In genomic region chr1:58562455-58562854, GRCm38 (mm10) we compare ENCODE assay signal across 7 mouse cellular contexts. TPM values are rescaled to one million over a fixed set of nuclear protein-coding genes. Genes with fewer than 3 reads are reported as not detected.
DNase-seq lines count a peak whose midpoint lies in the region; ATAC-seq and TF ChIP-seq lines count a peak whose summit lies in the region.

No protein-coding gene starts in this region.

- no peaks in the 10 kb centered on the region for H3K4me1 ChIP-seq in stomach, postnatal 0 days (replicated peaks; ENCODE audit: control insufficient read depth, insufficient read depth)

- no peak for ATAC-seq in stomach, postnatal 0 days (ENCODE audit: low FRiP score, low TSS enrichment)

- no peak overlapping the region for H3K4me3 ChIP-seq in stomach, postnatal 0 days (ENCODE audit: low read depth, low read length)

- no peaks in the 10 kb centered on the region for H3K9me3 ChIP-seq in stomach, postnatal 0 days (ENCODE audit: control insufficient read depth, low read length)

- WGBS in stomach, postnatal 0 days = 81% methylated on average over 1 of the region's 1 CpGs

- no peak for TF ChIP-seq EP300 in stomach, postnatal 0 days (optimal IDR thresholded peaks at IDR 0.05)

- intact Hi-C loops in left cerebral cortex, postnatal 14 days (cut with DNase I) = no loop called here

- H3K27me3 ChIP-seq in stomach, postnatal 0 days (ENCODE audit: control insufficient read depth, insufficient read depth, low read length) = no peaks in the 10 kb centered on the region

- no peak overlapping the region for H3K27ac ChIP-seq in stomach, postnatal 0 days (replicated peaks)

- TF ChIP-seq CTCF in stomach, postnatal 0 days (IDR thresholded peaks at IDR 0.05; ENCODE audit: low read depth) = peak; percentile 67

- H3K9ac ChIP-seq in stomach, postnatal 0 days (ENCODE audit: low read length) = no peak overlapping the region

- H3K36me3 ChIP-seq in stomach, postnatal 0 days (ENCODE audit: control insufficient read depth, insufficient read depth, low read length) = no peaks in the 10 kb centered on the region

- H3K4me2 ChIP-seq in stomach, postnatal 0 days (replicated peaks; ENCODE audit: low read depth) = no peak overlapping the region

- DNase-seq in left cerebral cortex, postnatal 14 days (ENCODE audit: low spot score in 2 of 2) = peak; percentile 31 to 56
- no peak for DNase-seq in left cerebral cortex, adult 11 months (ENCODE audit: low spot score)
- DNase-seq in MEL-GATA-1-ER (ENCODE audit: extremely low read depth, low read depth) = peak; percentile 60
- DNase-seq in brain, adult 2 months (ENCODE audit: low read depth, low spot score) = peak; percentile 76
- DNase-seq in gastrocnemius, postnatal 10 days = peak; percentile 44
- DNase-seq in lung, postnatal 10 days = peak; percentile 56
- DNase-seq in stomach, postnatal 0 days (ENCODE audit: low spot score) = peak; percentile 30

RNA-seq across cellular contexts. Expression of gene Fam126b, which starts 23.7 kb away (rescaled TPM):
- total RNA-seq in left cerebral cortex, postnatal 14 days (2021) = 100 to 1,000 TPM; 106 to 108 TPM
- 10 to 100 TPM in 1 of 2 experiments, 1 to 10 TPM in 1; 6.0 to 13.3 TPM for total RNA-seq in gastrocnemius, postnatal 10 days (2021)
- 4.4 and 5.4 TPM in 2 replicates for polyA plus RNA-seq in stomach, postnatal 0 days (2015; fragmentation: Nextera tagmentation; extraction: Ambion mirVana)

RNA-seq across cellular contexts. Expression of gene Ndufb3, which starts 23.7 kb away (rescaled TPM):
- 100 to 1,000 TPM; 105 to 107 TPM for total RNA-seq in left cerebral cortex, postnatal 14 days (2021)
- total RNA-seq in gastrocnemius, postnatal 10 days (2021) = 100 to 1,000 TPM; 147 to 172 TPM
- polyA plus RNA-seq in stomach, postnatal 0 days (2015; fragmentation: Nextera tagmentation; extraction: Ambion mirVana) = 199 and 217 TPM in 2 replicates

RNA-seq across cellular contexts. Expression of gene Orc2, which starts 57.5 kb away (rescaled TPM):
- 10 to 100 TPM; 21.6 to 23.1 TPM for total RNA-seq in left cerebral cortex, postnatal 14 days (2021)
- 10 to 100 TPM; 12.8 to 14.4 TPM for total RNA-seq in gastrocnemius, postnatal 10 days (2021)
- polyA plus RNA-seq in stomach, postnatal 0 days (2015; fragmentation: Nextera tagmentation; extraction: Ambion mirVana) = 10.6 and 11.6 TPM in 2 replicates

Comparison
In these comparisons a context has a peak if more than half of its experiments do, and no peak if none do; other contexts are left out.
1. RNA of gene Fam126b, which starts 23.7 kb away (total RNA-seq): 106 to 108 TPM in left cerebral cortex, postnatal 14 days; 6.0 to 13.3 TPM in gastrocnemius, postnatal 10 days; every median in the first group is over 4 times any median in the second.